Mouse (Mus musculus) neural tube, embryonic 10.5 days (tissue): ENCODE results near the gene Lrrc2.

Experiments
- DNase-seq: peaks from one replicate; pipeline ENCODE4 v3.0.0-alpha.2; 2017; ENCODE audit warnings: low spot score; ENCODE audit errors: extremely low spot score

The Lrrc2 gene

DNA sequence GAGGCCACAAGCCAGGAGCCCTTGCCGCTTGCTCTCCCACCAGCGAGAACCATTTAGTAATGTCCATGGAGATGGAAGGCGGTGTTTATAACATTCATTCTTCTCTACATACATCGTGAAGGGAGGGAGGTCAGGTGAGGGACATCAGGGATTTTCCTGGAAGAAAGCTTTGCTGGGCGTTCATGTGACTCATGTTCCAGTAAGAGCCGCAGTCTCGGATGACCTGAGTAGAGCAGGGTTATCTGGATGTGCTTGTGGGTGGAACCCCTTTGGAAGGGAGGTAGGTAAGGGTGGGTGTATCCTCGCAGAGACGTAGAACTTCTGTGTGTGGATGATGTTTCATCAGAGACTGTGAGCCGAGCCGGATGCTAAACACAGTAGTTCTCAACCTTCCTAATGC, at the start of gene Lrrc2:
TSS of gene Lrrc2 (plus strand) at position 149 of the 400 bp plus-strand sequence.
- no peak for DNase-seq

- no peak for DNase-seq
These were observed 49.1 kb upstream of the Lrrc2 start for GRCm38 (mm10) chr9:110902271-110902670.

GRCm38 (mm10) chr9:110907201-110907837, 44.0 kb upstream of the Lrrc2 start:
- DNase-seq, result no peak

DNA sequence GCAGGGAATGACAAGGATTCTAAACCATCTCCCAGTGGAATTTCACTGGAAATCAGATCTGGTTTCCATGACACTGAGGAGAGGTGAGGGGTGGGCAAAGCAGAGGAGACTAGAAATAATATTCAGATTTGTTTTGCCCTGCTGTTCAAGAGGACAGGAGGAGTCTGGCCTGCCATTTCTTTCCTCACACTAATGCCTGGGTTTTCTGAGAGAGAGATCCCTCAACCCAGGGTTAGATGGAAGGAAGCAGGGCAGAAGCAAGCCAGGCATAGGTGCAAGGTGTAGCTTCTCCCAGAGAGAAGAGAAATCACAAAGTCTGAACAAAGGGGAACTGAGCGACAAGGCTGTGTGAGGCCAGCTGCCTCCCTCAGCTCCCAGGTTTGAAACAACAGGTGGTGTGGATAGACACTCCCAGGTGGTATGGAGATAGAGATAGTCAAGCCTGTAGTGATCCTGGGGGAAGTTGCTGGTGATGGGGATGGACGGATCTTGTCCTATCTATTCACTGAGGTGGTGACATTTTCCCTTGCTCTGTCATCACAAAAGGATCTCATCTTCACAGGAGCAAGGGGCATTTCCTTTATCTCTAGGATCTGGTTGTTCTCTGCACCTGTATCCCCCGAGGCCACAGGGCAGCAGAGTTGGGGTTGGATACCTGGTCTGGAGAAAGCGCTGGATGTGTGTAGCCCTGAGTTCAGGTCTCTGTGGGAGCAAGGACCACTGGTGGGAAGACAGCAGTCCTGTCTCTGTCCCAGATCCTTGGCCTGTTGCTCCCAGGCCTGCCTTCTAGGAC, 43.3 kb upstream of the Lrrc2 start:
- DNase-seq, result no peak

DNA sequence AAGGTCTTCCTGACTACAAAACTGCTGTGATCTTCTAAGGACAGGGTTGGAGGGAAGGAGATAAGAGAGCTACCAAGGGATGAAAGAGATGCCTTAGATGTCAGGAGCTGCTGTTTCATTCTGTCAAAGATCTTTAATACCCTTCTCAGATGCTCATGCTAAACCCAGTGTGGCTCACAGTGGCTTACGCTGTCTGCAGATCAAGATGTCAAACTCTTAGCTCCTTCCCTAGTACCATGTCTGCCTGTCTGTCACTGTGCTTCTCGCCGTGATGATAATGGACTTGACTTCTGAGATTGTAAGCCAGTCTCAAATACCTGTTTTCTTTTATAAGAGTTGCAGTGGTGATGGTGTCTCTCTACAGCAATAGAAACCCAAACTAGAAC, 42.7 kb upstream of the Lrrc2 start:
- DNase-seq, result no peak

DNA sequence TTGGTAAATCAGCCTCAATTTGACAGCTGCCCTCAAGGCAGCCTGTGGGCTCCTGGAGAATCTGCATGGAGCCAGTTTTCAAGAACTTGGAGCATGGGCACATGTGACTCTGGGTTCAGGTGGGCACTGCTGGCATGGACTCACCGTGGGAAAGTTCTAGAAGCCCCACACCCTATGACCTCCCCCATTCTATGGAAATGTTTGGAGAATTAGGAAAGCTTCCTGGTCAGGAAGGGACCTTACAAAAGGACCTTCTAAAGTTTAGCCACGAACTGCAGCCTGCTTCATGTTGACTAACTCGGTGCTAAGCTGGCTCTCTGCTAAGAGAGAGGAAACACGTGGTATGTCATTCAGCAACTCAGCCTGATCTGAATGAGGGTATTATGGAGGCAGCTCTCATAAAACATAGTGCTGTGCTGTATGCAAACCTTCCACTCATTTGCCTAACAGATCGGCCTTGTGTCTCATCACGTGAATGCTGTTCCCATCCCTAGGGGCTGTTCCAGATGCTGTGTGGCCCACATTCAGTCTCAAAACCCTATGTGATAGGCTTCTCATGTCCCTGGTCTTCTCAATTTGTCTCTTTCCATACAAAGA, 41.9 kb upstream of the Lrrc2 start:
- DNase-seq, result no peak

DNA sequence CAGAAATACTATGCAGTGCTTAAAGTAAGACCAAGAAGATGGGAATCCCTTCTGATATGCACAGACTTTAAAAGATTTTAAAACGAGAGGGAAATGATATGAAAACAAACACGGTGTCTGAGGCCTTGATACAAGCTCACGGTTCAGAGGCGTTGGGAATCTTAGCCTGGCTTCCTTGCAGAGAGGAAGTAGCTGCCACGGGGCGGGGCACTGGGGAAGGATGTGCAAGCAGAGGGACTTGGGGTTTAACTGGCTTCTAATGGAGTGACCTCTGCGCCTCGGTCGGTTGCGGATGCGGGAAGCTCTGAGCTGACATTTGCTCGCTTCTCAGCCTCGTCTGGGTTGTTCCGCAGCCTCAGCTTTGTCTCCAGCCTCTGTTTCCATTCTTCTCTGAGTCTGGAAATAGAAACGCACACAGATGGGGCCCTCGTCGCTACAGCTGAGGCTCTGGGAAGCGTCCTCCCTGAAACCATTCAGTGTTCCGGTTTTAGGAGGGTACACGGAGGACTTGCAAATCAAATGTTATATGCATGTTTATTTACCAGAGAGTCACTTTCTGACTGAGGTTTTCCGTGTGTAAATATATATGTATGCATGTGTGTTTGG, 36.6 kb upstream of the Lrrc2 start:
- DNase-seq, result no peak

- no peak for DNase-seq
These were observed 35.9 kb upstream of the Lrrc2 start for GRCm38 (mm10) chr9:110915466-110915865.

- no peak for DNase-seq
These were observed 34.6 kb upstream of the Lrrc2 start, which contains the start of gene Fam240a for GRCm38 (mm10) chr9:110916786-110917185. Fam240a (minus strand) TSS chr9:110916861.

DNA sequence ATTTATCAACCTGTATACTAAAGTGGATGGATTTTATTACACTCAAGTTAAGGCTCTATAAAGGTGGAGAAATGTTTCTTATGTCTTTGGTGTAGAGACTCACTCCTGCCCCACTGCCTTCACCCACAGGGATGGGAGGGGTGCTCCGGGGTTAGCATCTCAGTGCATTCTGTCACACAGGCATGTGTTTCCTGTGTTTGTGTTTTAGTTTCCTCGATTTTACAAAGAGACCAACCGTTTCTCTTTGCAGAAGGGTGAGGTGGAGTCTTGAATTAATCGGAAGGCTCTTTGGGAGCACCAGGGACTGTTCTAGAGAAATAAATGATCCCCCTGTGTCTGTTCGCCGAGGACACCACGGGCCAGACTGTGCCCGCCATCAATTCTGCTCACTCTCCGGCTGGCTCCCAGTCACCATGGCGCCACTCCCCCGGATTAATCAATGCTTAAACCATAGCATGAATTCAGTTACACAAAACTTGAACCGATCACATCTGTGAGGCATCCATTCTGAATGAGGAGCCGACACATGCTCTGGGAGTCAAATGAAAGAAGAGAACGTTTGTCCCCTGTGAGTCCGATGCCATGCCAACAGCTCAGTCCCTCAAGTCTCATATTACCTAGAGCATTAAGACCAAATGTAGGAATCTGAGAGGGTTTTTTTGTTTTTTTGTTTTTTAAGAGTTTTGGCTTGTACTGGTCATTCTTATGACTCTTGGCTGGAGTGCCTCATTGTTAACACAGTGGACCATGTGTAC, 30.5 kb upstream of the Lrrc2 start:
- DNase-seq, result no peak

DNA sequence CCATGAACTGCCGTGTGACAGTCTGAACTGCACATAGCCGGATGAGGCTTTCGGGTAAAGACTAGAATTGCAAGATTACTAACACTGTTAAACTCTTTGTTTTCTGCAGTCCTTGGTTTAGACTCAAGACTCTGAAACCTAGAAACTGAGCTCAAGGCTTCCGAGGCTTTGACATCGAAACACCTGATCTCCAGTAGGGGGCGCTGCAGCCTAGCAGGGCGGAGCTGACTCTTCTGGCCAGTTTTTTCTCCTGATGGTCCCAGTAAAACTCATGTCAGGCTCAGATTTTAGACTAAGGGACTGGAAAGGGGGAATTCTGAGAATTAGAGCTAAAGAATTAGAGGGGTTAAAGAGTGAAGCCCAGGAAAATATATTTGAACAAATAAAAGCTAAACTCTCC, 28.6 kb upstream of the Lrrc2 start:
- peak; percentile 81 for DNase-seq

DNA sequence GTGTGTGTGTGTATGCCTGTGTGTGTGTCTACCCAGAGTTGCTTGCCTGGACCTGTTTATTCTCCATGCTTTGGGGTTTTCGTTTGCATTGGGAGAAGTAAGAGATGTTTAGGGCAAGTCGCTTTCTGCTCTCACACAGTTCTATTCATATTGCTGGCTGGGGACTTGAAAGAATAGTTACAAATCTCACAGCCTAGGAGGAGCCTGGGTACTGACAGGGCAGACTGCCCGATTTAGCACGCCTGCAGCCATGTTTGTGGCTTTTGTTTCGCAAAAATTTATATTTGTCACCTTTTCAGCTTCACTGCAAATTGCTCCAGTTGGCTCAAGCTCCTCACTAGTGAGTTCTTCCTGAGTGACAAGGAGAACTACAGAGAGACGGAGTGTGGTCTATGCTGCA, 19.8 kb upstream of the Lrrc2 start:
- DNase-seq, result no peak

DNA sequence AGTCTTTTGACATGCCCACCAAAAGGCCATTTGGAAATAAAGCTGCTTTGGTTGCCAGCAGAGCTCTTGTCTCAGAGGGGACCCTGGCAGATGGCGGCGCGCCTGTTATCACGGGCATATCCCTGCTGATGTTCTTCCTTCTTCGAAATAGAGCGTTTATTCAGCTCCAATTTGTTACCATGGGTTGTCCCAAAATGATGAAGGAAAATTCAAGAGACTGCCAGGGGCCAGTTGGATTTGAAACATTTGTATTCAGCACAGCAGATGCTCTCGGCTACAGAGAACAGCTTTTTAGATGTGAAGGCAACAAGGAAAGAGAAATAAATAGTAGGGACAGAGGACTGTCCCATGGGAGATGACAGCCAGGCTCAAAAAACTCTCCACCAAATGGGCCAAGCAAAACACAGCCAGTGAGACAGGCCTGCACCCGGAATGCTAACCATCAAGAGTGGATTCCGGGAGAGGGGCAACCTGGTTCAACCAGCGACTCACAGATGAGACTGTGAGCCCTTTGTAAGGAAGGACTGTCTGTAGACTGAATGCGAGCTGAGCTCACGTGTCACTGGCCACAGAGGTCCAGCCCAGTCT, 17.4 kb upstream of the Lrrc2 start:
- DNase-seq, result no peak

GRCm38 (mm10) chr9:110935941-110936340, 15.4 kb upstream of the Lrrc2 start:
- no peak for DNase-seq

DNA sequence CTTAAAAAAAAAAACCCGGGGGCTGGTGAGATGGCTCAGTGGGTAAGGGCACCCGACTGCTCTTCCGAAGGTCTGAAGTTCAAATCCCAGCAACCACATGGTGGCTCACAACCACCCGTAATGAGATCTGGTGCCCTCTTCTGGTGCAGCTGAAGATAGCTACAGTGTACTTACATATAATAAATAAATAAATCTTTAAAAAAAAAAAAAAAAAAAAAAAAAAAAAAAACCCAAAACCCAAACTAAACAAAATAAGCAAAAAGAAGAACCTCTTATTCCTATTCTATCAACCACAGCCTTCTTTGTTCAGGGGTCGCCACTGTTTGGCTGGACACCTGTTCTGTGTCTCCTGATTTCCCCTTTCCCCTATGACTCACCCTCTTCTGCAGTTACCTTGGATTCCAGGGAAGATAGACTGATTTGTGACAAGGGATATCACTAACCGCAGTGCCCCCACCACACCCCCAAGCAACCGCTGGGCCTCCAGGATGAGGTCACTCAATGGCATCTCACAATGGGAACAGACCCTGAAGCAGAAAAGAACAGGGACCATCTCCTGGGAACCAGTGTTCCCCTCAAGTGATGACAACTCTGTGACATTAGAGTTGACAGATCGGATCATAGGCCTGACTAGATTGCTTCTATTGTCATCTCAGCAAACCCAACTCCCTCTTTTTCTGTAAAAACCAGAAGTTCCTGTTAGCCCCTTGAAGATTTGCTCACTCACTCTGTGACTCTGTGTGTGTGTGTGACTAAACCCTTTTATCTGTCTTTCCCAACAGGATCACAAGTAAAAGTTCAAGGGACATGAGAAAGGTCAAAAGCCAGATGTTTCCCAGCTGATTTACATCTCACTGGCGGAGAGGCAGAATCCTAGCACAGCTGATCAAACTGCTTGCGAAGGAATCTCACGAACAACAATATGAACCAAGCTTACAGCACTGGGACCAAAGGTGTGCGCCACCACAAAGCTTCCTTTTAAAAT, 13.5 kb upstream of the Lrrc2 start:
- DNase-seq, result no peak

- DNase-seq, result no peak
These were observed 7.1 kb upstream of the Lrrc2 start for GRCm38 (mm10) chr9:110944265-110944664.

DNA sequence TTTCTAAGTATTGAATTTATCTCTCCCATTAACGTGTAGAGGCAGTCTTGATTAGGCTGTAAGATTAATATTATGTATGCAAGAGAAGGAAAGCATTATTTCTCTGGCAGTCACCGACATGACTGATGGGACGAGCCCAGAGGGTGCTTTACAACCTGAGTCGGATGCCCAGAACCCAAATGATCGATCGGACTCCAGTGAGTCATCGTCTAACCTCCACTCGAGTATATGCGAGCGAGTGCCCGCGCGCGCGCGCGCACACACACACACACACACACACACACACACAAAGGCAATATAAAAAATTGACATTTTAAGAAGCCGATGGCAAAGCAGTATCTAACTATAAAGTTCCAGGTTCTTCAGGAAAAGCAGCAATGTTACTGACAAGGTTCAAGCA, 6.0 kb upstream of the Lrrc2 start:
- DNase-seq, result no peak

DNA sequence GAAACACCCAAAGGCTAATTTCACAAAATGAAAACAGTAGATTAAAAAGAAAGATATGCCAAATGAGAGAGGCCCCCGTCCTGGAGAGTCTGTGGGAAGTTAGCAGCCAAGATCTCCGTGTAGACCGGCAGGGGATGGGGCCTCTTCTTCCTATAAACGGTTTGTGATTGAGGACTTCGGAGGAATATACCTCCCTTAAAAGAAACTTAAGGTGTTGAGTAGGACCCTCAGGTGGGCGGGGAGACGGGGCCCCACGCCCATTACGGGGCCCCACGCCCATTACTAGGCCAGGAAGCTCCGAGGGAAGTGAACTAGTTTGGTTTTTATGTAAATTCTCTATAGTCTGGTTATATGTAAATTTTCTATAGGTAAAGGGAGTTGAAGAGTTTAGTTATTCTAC, 5.4 kb upstream of the Lrrc2 start, which contains the start of gene Tdgf1:
TSS of gene Tdgf1 (minus strand) at position 233 of the 400 bp plus-strand sequence.
- no peak for DNase-seq

DNA sequence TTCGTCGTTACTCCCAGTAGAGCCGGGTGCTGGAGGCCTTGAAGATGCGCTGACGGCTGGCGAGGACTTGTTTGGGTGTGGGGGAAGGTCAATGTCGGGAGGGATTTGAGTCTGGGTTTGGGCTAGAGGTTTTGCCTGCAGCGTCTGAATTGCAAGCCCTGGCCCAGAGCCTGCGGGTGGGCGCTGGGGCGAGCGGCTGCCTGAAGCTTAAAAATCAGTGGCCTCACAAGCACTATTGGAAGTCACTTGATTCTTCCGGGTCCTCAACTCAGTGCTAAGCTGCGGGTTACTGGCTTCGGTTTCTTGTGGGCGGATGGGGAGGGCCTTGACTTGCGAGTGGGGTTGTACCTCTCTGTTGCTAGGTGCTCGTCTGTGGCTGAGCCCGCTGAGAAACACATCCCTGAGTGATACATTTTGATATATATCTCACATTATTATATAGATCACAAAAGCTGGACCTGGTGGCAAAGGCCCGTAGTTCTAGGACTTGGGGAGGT, 4.7 kb upstream of the Lrrc2 start:
- DNase-seq, result peak; percentile 52

- DNase-seq, result no peak
These were observed 4.1 kb upstream of the Lrrc2 start for GRCm38 (mm10) chr9:110947261-110947661.
